Mouse (Mus musculus) ES-E14 (cell line): Measurements from ENCODE around the gene Dmrtc2.

Experiments used
- CHD2 ChIP-seq: IDR thresholded peaks from 2 replicates; pipeline ENCODE4 v1.6.1; 2014; ENCODE audit warnings: mild to moderate bottlenecking, low read depth, low read length, inconsistent platforms
- ZC3H11A ChIP-seq: IDR thresholded peaks from 2 replicates; pipeline ENCODE4 v1.6.1; 2012; ENCODE audit warnings: low read depth, mild to moderate bottlenecking, inconsistent platforms, low read length, borderline replicate concordance

GRCm38 (mm10) chr7:24850899-24851303 lies 19.0 kb upstream of the Dmrtc2 start:
- TF ChIP-seq CHD2 (no peak), ZC3H11A (no peak)
